Mouse (Mus musculus): ENCODE results near the gene Rbl1. TPM values are rescaled to one million over a fixed set of nuclear protein-coding genes. Genes with fewer than 3 reads are reported as not detected.

The Rbl1 gene
- 1.6 TPM for polyA plus RNA-seq (2015; fragmentation: Illumina TruSeq; extraction: RNeasy Lipid Tissue Mini Kit (QIAGEN cat#74804); ENCODE audit: insufficient read depth, low read depth, low replicate concordance)

DNA sequence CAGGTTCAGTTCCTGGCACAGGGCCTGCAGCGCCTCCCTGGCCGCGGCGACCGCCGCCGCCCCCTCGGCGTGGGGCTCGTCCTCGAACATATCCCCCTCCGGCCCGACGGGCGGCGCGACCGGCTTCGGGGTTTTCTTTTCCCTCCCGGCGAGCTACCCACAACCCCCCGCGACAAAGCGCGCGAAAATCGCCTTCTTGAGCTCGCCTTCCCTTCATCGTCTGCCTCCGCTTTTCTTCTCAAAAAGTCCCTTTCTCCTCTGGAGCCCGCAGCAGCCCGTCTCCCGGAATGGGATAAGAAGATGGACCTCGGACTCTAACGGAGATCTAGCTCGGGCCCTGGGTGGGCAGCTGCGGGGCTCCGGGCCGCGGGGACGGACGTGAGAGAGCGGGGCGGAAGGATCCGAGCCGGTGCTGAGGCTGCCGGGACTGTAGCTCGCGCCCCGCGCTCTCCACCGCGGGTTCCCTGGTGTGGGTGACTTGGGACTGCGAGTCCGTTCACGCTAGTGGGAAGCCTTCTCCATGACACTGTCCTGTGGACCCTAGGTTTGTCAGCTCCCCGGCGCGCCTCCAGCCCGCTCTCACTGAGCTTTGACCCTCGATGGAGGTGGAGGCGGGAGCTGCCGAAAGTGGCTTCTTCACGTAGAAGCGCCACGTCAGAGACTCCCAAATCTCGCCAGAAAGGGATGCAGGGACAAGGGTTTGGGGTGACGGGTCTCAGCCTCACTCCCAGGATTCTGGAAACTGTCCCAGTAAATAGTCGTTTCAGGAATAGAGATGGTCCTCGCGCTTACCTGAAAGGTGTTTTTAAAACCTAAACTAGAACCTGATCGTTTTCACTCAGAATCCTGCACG lies at the start of gene Rbl1:
Rbl1 (minus strand) TSS at position 169 of the 853 bp plus-strand sequence.

DNA sequence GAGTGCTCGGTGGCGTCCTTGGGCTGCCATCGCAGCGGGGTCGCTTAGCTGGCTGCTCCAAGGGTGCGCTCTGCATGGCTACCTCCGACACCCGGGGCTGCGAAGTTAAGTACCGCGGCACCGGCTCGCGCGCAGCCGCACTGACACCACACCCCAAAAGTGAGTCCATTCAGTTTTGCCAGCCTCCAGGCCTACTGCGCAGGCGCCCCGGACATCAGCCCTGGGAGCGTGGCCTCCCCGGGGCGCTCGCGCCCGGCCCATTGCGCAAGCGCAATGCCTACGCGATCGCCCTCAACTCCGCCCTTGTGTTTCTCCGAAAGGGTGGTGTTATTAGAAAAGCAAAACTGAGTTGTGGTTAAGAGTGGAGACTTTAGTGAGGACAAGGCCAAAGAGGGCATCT lies 69.3 kb downstream of the Rbl1 start, which contains the start of gene Samhd1:
Samhd1 (minus strand) TSS at position 252 of the 400 bp plus-strand sequence.

Other genes with a start within 250 kb of the Rbl1 start
- 12.7 TPM for gene Ndrg3, start 212.5 kb downstream of the Rbl1 start, polyA plus RNA-seq (2015; fragmentation: Illumina TruSeq; extraction: RNeasy Lipid Tissue Mini Kit (QIAGEN cat#74804); ENCODE audit: insufficient read depth, low read depth, low replicate concordance)
- gene Dsn1, start 197.4 kb downstream of the Rbl1 start, polyA plus RNA-seq (2015; fragmentation: Illumina TruSeq; extraction: RNeasy Lipid Tissue Mini Kit (QIAGEN cat#74804); ENCODE audit: insufficient read depth, low read depth, low replicate concordance), result 0.52 TPM
- 2.4 TPM for gene Soga1, start 125.3 kb downstream of the Rbl1 start, polyA plus RNA-seq (2015; fragmentation: Illumina TruSeq; extraction: RNeasy Lipid Tissue Mini Kit (QIAGEN cat#74804); ENCODE audit: insufficient read depth, low read depth, low replicate concordance)
- not detected for gene Tldc2, start 117.5 kb downstream of the Rbl1 start, polyA plus RNA-seq (2015; fragmentation: Illumina TruSeq; extraction: RNeasy Lipid Tissue Mini Kit (QIAGEN cat#74804); ENCODE audit: insufficient read depth, low read depth, low replicate concordance)
- gene Samhd1, start 69.3 kb downstream of the Rbl1 start, polyA plus RNA-seq (2015; fragmentation: Illumina TruSeq; extraction: RNeasy Lipid Tissue Mini Kit (QIAGEN cat#74804); ENCODE audit: insufficient read depth, low read depth, low replicate concordance), result 11.8 TPM
- gene Rpn2, start 74.5 kb upstream of the Rbl1 start, polyA plus RNA-seq (2015; fragmentation: Illumina TruSeq; extraction: RNeasy Lipid Tissue Mini Kit (QIAGEN cat#74804); ENCODE audit: insufficient read depth, low read depth, low replicate concordance), result 77.6 TPM
- gene Mroh8, start 75.0 kb upstream of the Rbl1 start, polyA plus RNA-seq (2015; fragmentation: Illumina TruSeq; extraction: RNeasy Lipid Tissue Mini Kit (QIAGEN cat#74804); ENCODE audit: insufficient read depth, low read depth, low replicate concordance), result not detected
- gene Ghrh, start 143.0 kb upstream of the Rbl1 start, polyA plus RNA-seq (2015; fragmentation: Illumina TruSeq; extraction: RNeasy Lipid Tissue Mini Kit (QIAGEN cat#74804); ENCODE audit: insufficient read depth, low read depth, low replicate concordance), result not detected
- 9.7 TPM for gene Manbal, start 163.1 kb upstream of the Rbl1 start, polyA plus RNA-seq (2015; fragmentation: Illumina TruSeq; extraction: RNeasy Lipid Tissue Mini Kit (QIAGEN cat#74804); ENCODE audit: insufficient read depth, low read depth, low replicate concordance)
- 5.9 TPM for gene Src, start 213.9 kb upstream of the Rbl1 start, polyA plus RNA-seq (2015; fragmentation: Illumina TruSeq; extraction: RNeasy Lipid Tissue Mini Kit (QIAGEN cat#74804); ENCODE audit: insufficient read depth, low read depth, low replicate concordance)

Data from pancreas, adult 10 weeks (tissue).